Mouse (Mus musculus) intestine, embryonic 14.5 days (tissue): ENCODE results near the gene Olfr706. TPM values are rescaled to one million over a fixed set of nuclear protein-coding genes. Genes with fewer than 3 reads are reported as not detected.

ENCODE experiments used
- polyA plus RNA-seq: library from polyadenylated mRNA; unstranded; fragments of >200 nt; fragmentation: Nextera tagmentation; extraction: Ambion mirVana; gene quantifications from 2 replicates; pipeline ENCODE4 v1.2.1, GENCODE M21; 2014

The Olfr706 gene
- polyA plus RNA-seq, 1 experiment from 2014 or later, result not detected

Other genes starting within 250 kb of the Olfr706 start
- not detected in 2 replicates for gene Olfr693, start 207.6 kb downstream of the Olfr706 start, polyA plus RNA-seq
- not detected in 2 replicates for gene Olfr694, start 196.3 kb downstream of the Olfr706 start, polyA plus RNA-seq
- not detected in 2 replicates for gene Olfr695, start 171.8 kb downstream of the Olfr706 start, polyA plus RNA-seq
- gene Olfr697, start 145.7 kb downstream of the Olfr706 start, polyA plus RNA-seq, result not detected in 2 replicates
- gene Olfr698, start 132.8 kb downstream of the Olfr706 start, polyA plus RNA-seq, result not detected in 2 replicates
- not detected in 2 replicates for gene Olfr699, start 95.0 kb downstream of the Olfr706 start, polyA plus RNA-seq
- gene Olfr700, start 79.3 kb downstream of the Olfr706 start, polyA plus RNA-seq, result not detected in 2 replicates
- gene Olfr701, start 74.0 kb downstream of the Olfr706 start, polyA plus RNA-seq, result not detected in 2 replicates
- gene Olfr702, start 54.3 kb downstream of the Olfr706 start, polyA plus RNA-seq, result not detected in 2 replicates
- gene Olfr703, start 44.8 kb downstream of the Olfr706 start, polyA plus RNA-seq, result not detected in 2 replicates
- gene Olfr704, start 25.0 kb downstream of the Olfr706 start, polyA plus RNA-seq, result not detected in 2 replicates
- gene Olfr705, start 11.3 kb downstream of the Olfr706 start, polyA plus RNA-seq, result not detected in 2 replicates
- not detected in 2 replicates for gene Olfr707, start 13.1 kb upstream of the Olfr706 start, polyA plus RNA-seq
- not detected in 2 replicates for gene Olfr1532-ps1, start 19.8 kb upstream of the Olfr706 start, polyA plus RNA-seq
- gene Olfr709-ps1, start 44.1 kb upstream of the Olfr706 start, polyA plus RNA-seq, result not detected in 2 replicates
- gene Olfr710, start 60.1 kb upstream of the Olfr706 start, polyA plus RNA-seq, result not detected in 2 replicates
- gene Olfr6, start 75.8 kb upstream of the Olfr706 start, polyA plus RNA-seq, result not detected in 2 replicates
- not detected in 2 replicates for gene Olfr711, start 87.3 kb upstream of the Olfr706 start, polyA plus RNA-seq
- not detected in 2 replicates for gene Olfr2, start 117.9 kb upstream of the Olfr706 start, polyA plus RNA-seq
- not detected in 2 replicates for gene Olfr713, start 143.0 kb upstream of the Olfr706 start, polyA plus RNA-seq
- not detected in 2 replicates for gene Olfr714, start 182.8 kb upstream of the Olfr706 start, polyA plus RNA-seq
- not detected in 2 replicates for gene Olfr17, start 205.1 kb upstream of the Olfr706 start, polyA plus RNA-seq
- not detected in 2 replicates for gene Olfr715b, start 222.2 kb upstream of the Olfr706 start, polyA plus RNA-seq
- gene Olfr715, start 242.9 kb upstream of the Olfr706 start, polyA plus RNA-seq, result not detected in 2 replicates